Mouse (Mus musculus) CH12.LX (cell line): ENCODE results near the gene Nppa. TPM values are rescaled to one million over a fixed set of nuclear protein-coding genes. Genes with fewer than 3 reads are reported as not detected.

Source experiments
- DNase-seq: peaks from one replicate; pipeline ENCODE4 v3.0.0-alpha.2; 2013; ENCODE audit errors: extremely low read depth
- H3K27ac ChIP-seq: 2 replicates; pipeline ENCODE4 v1.5.1; 2012; ENCODE audit warnings: low read depth, mild to moderate bottlenecking, control low read depth, moderate library complexity; ENCODE audit not compliant: insufficient read depth
- H3K27me3 ChIP-seq: replicated peaks from 2 replicates; pipeline ENCODE3; 2012; ENCODE audit warnings: inconsistent platforms
- H3K36me3 ChIP-seq, 2 experiments: replicated peaks in 1 of 2; 2 replicates each; pipeline versions ENCODE3 to v1.6.1; 2012; ENCODE audit warnings: inconsistent platforms in 1 of 2, low read length in 1 of 2, mild to moderate bottlenecking in 1 of 2, mixed read lengths in 1 of 2, moderate library complexity in 1 of 2; ENCODE audit not compliant: control insufficient read depth in 1 of 2, insufficient read depth in 1 of 2
- H3K4me1 ChIP-seq, 2 experiments: 2 replicates each; pipeline ENCODE4 v1.6.1; 2012; ENCODE audit warnings: inconsistent platforms in 1 of 2, moderate library complexity in 1 of 2; ENCODE audit not compliant: insufficient read depth in 2 of 2, control insufficient read depth in 1 of 2
- H3K4me2 ChIP-seq: 2 replicates; pipeline ENCODE4 v1.6.1; 2012; ENCODE audit warnings: low read depth, mild to moderate bottlenecking, control low read depth; ENCODE audit not compliant: poor library complexity, insufficient read depth, severe bottlenecking
- H3K4me3 ChIP-seq, 3 experiments: fragments of 150-350 bp in 1 of 3; sonication (generic) in 1 of 3; replicated peaks in 1 of 3; 2 replicates each; pipeline versions ENCODE3 to v1.5.1; 2011 to 2012; ENCODE audit warnings: low read depth in 2 of 3, low read length in 2 of 3, mild to moderate bottlenecking in 2 of 3, moderate library complexity in 2 of 3, control low read depth in 1 of 3, improper control_type of control experiment in 1 of 3, inconsistent platforms in 1 of 3, mixed read lengths in 1 of 3; ENCODE audit not compliant: poor library complexity in 1 of 3
- H3K79me2 ChIP-seq: replicated peaks from 2 replicates; pipeline ENCODE4 v1.6.1; 2012; ENCODE audit warnings: mild to moderate bottlenecking, moderate library complexity; ENCODE audit not compliant: control insufficient read depth, poor library complexity, insufficient read depth, severe bottlenecking; ENCODE audit errors: extremely low read depth
- H3K9ac ChIP-seq: 2 replicates; pipeline ENCODE4 v1.6.1; 2012; ENCODE audit warnings: low read depth, mild to moderate bottlenecking, control low read depth, moderate library complexity; ENCODE audit not compliant: insufficient read depth
- H3K9me3 ChIP-seq: replicated peaks from 2 replicates; pipeline ENCODE3; 2012; ENCODE audit warnings: low read length, inconsistent platforms, mixed read lengths
- CHD1 ChIP-seq: IDR thresholded peaks from 2 replicates; pipeline ENCODE4 v1.6.1; 2012; ENCODE audit warnings: low read depth, low read length, improper control_type of control experiment, inconsistent platforms
- CTCF ChIP-seq, 2 experiments: IDR thresholded peaks in 1 of 2; conservative IDR thresholded peaks in 1 of 2; 2 replicates each; pipeline ENCODE4 v1.5.1; 2011 to 2012; ENCODE audit warnings: low read depth in 2 of 2, low read length in 2 of 2, improper control_type of control experiment in 1 of 2, inconsistent platforms in 1 of 2, mild to moderate bottlenecking in 1 of 2, moderate library complexity in 1 of 2
- EP300 ChIP-seq: IDR thresholded peaks from 2 replicates; pipeline ENCODE4 v1.6.1; 2011; ENCODE audit warnings: low read length, improper control_type of control experiment
- GABPA ChIP-seq: IDR thresholded peaks from 2 replicates; pipeline ENCODE4 v1.6.1; 2012; ENCODE audit warnings: low read depth, low read length, improper control_type of control experiment, inconsistent platforms; ENCODE audit not compliant: insufficient replicate concordance
- HCFC1 ChIP-seq: IDR thresholded peaks from 2 replicates; pipeline ENCODE4 v1.6.1; 2012; ENCODE audit warnings: low read depth, mild to moderate bottlenecking, inconsistent platforms, low read length, improper control_type of control experiment
- IRF4 ChIP-seq: IDR thresholded peaks from 2 replicates; pipeline ENCODE4 v1.6.1; 2014; ENCODE audit warnings: low read depth, mild to moderate bottlenecking, inconsistent platforms, low read length, improper control_type of control experiment
- JUND ChIP-seq: conservative IDR thresholded peaks from 2 replicates; pipeline ENCODE4 v1.6.1; 2011; ENCODE audit warnings: low read depth, low read length, improper control_type of control experiment
- MAFK ChIP-seq: IDR thresholded peaks from 2 replicates; pipeline ENCODE4 v1.6.1; 2011; ENCODE audit warnings: low read length, improper control_type of control experiment; ENCODE audit not compliant: insufficient replicate concordance
- MAZ ChIP-seq: IDR thresholded peaks from 2 replicates; pipeline ENCODE4 v1.6.1; 2012; ENCODE audit warnings: low read depth, mild to moderate bottlenecking, inconsistent platforms, low read length, improper control_type of control experiment, moderate library complexity
- MEF2A ChIP-seq: IDR thresholded peaks from 2 replicates; pipeline ENCODE4 v1.6.1; 2014; ENCODE audit warnings: low read depth, mild to moderate bottlenecking, inconsistent platforms, low read length, improper control_type of control experiment, borderline replicate concordance
- MXI1 ChIP-seq: IDR thresholded peaks from 2 replicates; pipeline ENCODE4 v1.6.1; 2011; ENCODE audit warnings: mild to moderate bottlenecking, low read depth, low read length, improper control_type of control experiment
- MYC ChIP-seq: IDR thresholded peaks from 2 replicates; pipeline ENCODE4 v1.6.1; 2011; ENCODE audit warnings: low read depth, mild to moderate bottlenecking, improper control_type of control experiment, low read length
- NELFE ChIP-seq: IDR thresholded peaks from 2 replicates; pipeline ENCODE4 v1.6.1; 2011; ENCODE audit warnings: low read depth, low read length, improper control_type of control experiment
- POLR2A ChIP-seq: IDR thresholded peaks from 2 replicates; pipeline ENCODE4 v1.6.1; 2011; ENCODE audit warnings: low read depth, mild to moderate bottlenecking, improper control_type of control experiment, low read length
- POLR2AphosphoS2 ChIP-seq: IDR thresholded peaks from 2 replicates; pipeline ENCODE4 v1.6.1; 2011; ENCODE audit warnings: low read depth, low read length, improper control_type of control experiment
- RAD21 ChIP-seq: IDR thresholded peaks from 2 replicates; pipeline ENCODE4 v1.6.1; 2011; ENCODE audit warnings: low read depth, mild to moderate bottlenecking, low read length, improper control_type of control experiment, moderate library complexity
- SMC3 ChIP-seq: IDR thresholded peaks from 2 replicates; pipeline ENCODE4 v1.6.1; 2011; ENCODE audit warnings: low read depth, low read length, improper control_type of control experiment
- TBP ChIP-seq: conservative IDR thresholded peaks from 2 replicates; pipeline ENCODE4 v1.6.1; 2011; ENCODE audit warnings: low read depth, low read length, improper control_type of control experiment
- TCF12 ChIP-seq: IDR thresholded peaks from 2 replicates; pipeline ENCODE4 v1.6.1; 2014; ENCODE audit warnings: low read depth, mild to moderate bottlenecking, inconsistent platforms, low read length, improper control_type of control experiment
- USF1 ChIP-seq: IDR thresholded peaks from 2 replicates; pipeline ENCODE4 v1.6.1; 2014; ENCODE audit warnings: low read depth, mild to moderate bottlenecking, inconsistent platforms, low read length, improper control_type of control experiment
- USF2 ChIP-seq: conservative IDR thresholded peaks from 2 replicates; pipeline ENCODE4 v1.6.1; 2011; ENCODE audit warnings: low read depth, low read length, improper control_type of control experiment
- ZKSCAN1 ChIP-seq: IDR thresholded peaks from 2 replicates; pipeline ENCODE4 v1.6.1; 2012; ENCODE audit warnings: low read depth, inconsistent platforms, low read length, improper control_type of control experiment, borderline replicate concordance
- ZMIZ1 ChIP-seq: IDR thresholded peaks from 2 replicates; pipeline ENCODE4 v1.6.1; 2012; ENCODE audit warnings: low read depth, mild to moderate bottlenecking, inconsistent platforms, low read length, improper control_type of control experiment
- dilution Hi-C: fragments of 300-500 bp; cut with MboI; formaldehyde crosslinking; loops from 2 replicates; pipeline ENCODE4 v1.14.3; 2020; ENCODE audit warnings: low sequenced_read_pairs; ENCODE audit not compliant: extremely low pct_unique_long_range_greater_than_20kb, extremely low pct_ligation_motif_present
- in situ Hi-C: fragments of 300-500 bp; cut with MboI; formaldehyde crosslinking; loops from 3 replicates; pipeline ENCODE4 v1.14.3; 2019; ENCODE audit warnings: low sequenced_read_pairs, low pct_ligation_motif_present, low pct_unique_long_range_greater_than_20kb, mixed read lengths
- polyA plus RNA-seq: library from polyadenylated mRNA; unstranded; fragments of >175 nt; gene quantifications from 2 replicates; pipeline ENCODE4 v1.2.1, GENCODE M21; 2012; ENCODE audit warnings: low read depth; ENCODE audit not compliant: insufficient read length
- total RNA-seq, 2 experiments: library from RNA; depleted of rRNA; stranded (reverse); fragments of 300-350 nt in 1 of 2; fragments of >200 nt in 1 of 2; gene quantifications; 2 replicates each; pipeline ENCODE4 v1.2.3; 2012 to 2014

Nppa gene
- total and polyA plus RNA-seq, 3 experiments = not detected

GRCm38 (mm10) chr4:147962781-147963180 is 37.7 kb upstream of the Nppa start:
- DNase-seq = no peak
- Histone ChIP-seq H3K79me2 (no peaks in the 10 kb centered on the region), H3K4me1 (peaks cover 5 to 10% of the 10 kb centered on the region in 2 experiments), H3K36me3 (no peaks in the 10 kb centered on the region), H3K9ac (no peak overlapping the region), H3K4me3 (no peak overlapping the region), H3K4me2 (no peak overlapping the region), H3K9me3 (no peaks in the 10 kb centered on the region), H3K27ac (no peak overlapping the region), H3K27me3 (peaks cover 52% of the 10 kb centered on the region)
- dilution Hi-C loops (no loop called here), in situ Hi-C loops (loop anchor here (5.0 kb wide), 1 partner anchor 40 kb away; the partner anchor contains the start of gene Nppa)
- TF ChIP-seq HCFC1 (no peak), MAZ (no peak), ZMIZ1 (no peak), TCF12 (no peak), IRF4 (no peak), ZKSCAN1 (no peak), EP300 (no peak), TBP (no peak), RAD21 (no peak), MAFK (no peak), POLR2AphosphoS2 (no peak), USF2 (no peak), CHD1 (no peak), MEF2A (no peak), NELFE (no peak), GABPA (no peak), CTCF (conservative IDR thresholded peaks at IDR 0.05 in 1 of 2, IDR thresholded peaks at IDR 0.05 in 1 of 2; ENCODE audit: low read depth in 2 of 2, low read length in 2 of 2) (no peak), SMC3 (no peak), JUND (no peak)

- H3K9me3 ChIP-seq = no peaks in the 10 kb centered on the region
- no peaks in the 10 kb centered on the region for H3K79me2 ChIP-seq
- no peak overlapping the region for H3K4me3 ChIP-seq
- dilution Hi-C loops = no loop called here
- peaks cover 5 to 10% of the 10 kb centered on the region in 2 experiments for H3K4me1 ChIP-seq
- in situ Hi-C loops = loop anchor here (5.0 kb wide), 1 partner anchor 39 kb away; the partner anchor contains the start of gene Nppa
- peaks cover 54% of the 10 kb centered on the region for H3K27me3 ChIP-seq
- H3K36me3 ChIP-seq = no peaks in the 10 kb centered on the region
- H3K9ac ChIP-seq = no peak overlapping the region
- TF ChIP-seq NELFE = no peak
- TF ChIP-seq MAFK = no peak
- TF ChIP-seq POLR2A = no peak
- TF ChIP-seq EP300 = no peak
- TF ChIP-seq MYC = no peak
- no peak for TF ChIP-seq MXI1
- no peak for TF ChIP-seq USF1
- no peak overlapping the region for H3K4me2 ChIP-seq
- no peak overlapping the region for H3K27ac ChIP-seq
- DNase-seq = no peak
Measured at GRCm38 (mm10) chr4:147963623-147964022, 36.9 kb upstream of the Nppa start.
